Mouse (Mus musculus): ENCODE measurements at regions not wholly inside any gene's neighbourhood (a gene's known extent, or its start where the extent isn't known, plus 50 kb on each side); places are given as distances from the start of the nearest gene placed in this dataset.

GRCm38 (mm10) chr5:100255276-100255675 is 95.7 kb upstream of the Tmem150c start:
- no peak for TF ChIP-seq CTCF (IDR thresholded peaks at IDR 0.05; ENCODE audit: control insufficient read depth, insufficient read depth, low read length)
- TF ChIP-seq POLR2A (IDR thresholded peaks at IDR 0.05; ENCODE audit: borderline replicate concordance, control insufficient read depth, low read depth, low read length): no peak

Data from bone marrow, adult 2 months (tissue).